Mouse (Mus musculus): Measurements from ENCODE around the gene St3gal5.
A peak's percentile ranks its signal among the peaks of the same experiment; 100 is the strongest.
"Not testable (repeated sequence)": the region's sequence is repeated elsewhere in the genome, so short reads cannot be mapped to it uniquely, and the experiment has no call there.

St3gal5 gene

GRCm38 (mm10) chr6:72097181-72097995 is at the start of gene St3gal5:
St3gal5 (plus strand) TSS chr6:72097592.
- DNase-seq, result peak; percentile 90

- no peak for DNase-seq
Observed at GRCm38 (mm10) chr6:72048643-72049042, 48.7 kb upstream of the St3gal5 start.

GRCm38 (mm10) chr6:72049941-72050340 is 47.5 kb upstream of the St3gal5 start:
- no peak for DNase-seq

GRCm38 (mm10) chr6:72050827-72051226 is 46.6 kb upstream of the St3gal5 start:
- DNase-seq, result no peak

GRCm38 (mm10) chr6:72051247-72051646 is 46.1 kb upstream of the St3gal5 start:
- no peak for DNase-seq

GRCm38 (mm10) chr6:72051757-72052156 is 45.6 kb upstream of the St3gal5 start:
- DNase-seq, result no peak

- DNase-seq, result no peak
Observed at GRCm38 (mm10) chr6:72056548-72056947, 40.8 kb upstream of the St3gal5 start.

GRCm38 (mm10) chr6:72058398-72058889 is 38.9 kb upstream of the St3gal5 start:
- no peak for DNase-seq

- not testable (repeated sequence) for DNase-seq
Observed at GRCm38 (mm10) chr6:72060677-72061076, 36.7 kb upstream of the St3gal5 start.

GRCm38 (mm10) chr6:72063718-72064117 is 33.7 kb upstream of the St3gal5 start:
- no peak for DNase-seq

GRCm38 (mm10) chr6:72065988-72066387 is 31.4 kb upstream of the St3gal5 start:
- DNase-seq, result no peak

- DNase-seq, result no peak
Observed at GRCm38 (mm10) chr6:72068436-72068835, 29.0 kb upstream of the St3gal5 start.

- no peak for DNase-seq
Observed at GRCm38 (mm10) chr6:72071281-72071870, 26.0 kb upstream of the St3gal5 start.

- DNase-seq, result no peak
Observed at GRCm38 (mm10) chr6:72073781-72074180, 23.6 kb upstream of the St3gal5 start.

GRCm38 (mm10) chr6:72076512-72076911 is 20.9 kb upstream of the St3gal5 start:
- no peak for DNase-seq

- DNase-seq, result no peak
Observed at GRCm38 (mm10) chr6:72078178-72078577, 19.2 kb upstream of the St3gal5 start.

- no peak for DNase-seq
Observed at GRCm38 (mm10) chr6:72081318-72082024, 15.9 kb upstream of the St3gal5 start.

GRCm38 (mm10) chr6:72087402-72087801 is 10.0 kb upstream of the St3gal5 start:
- DNase-seq, result no peak

GRCm38 (mm10) chr6:72089865-72090264 is 7.5 kb upstream of the St3gal5 start:
- DNase-seq, result no peak

GRCm38 (mm10) chr6:72091007-72091406 is 6.4 kb upstream of the St3gal5 start:
- no peak for DNase-seq

- no peak for DNase-seq
Observed at GRCm38 (mm10) chr6:72093121-72093520, 4.3 kb upstream of the St3gal5 start.

GRCm38 (mm10) chr6:72096217-72096616 is 1.2 kb upstream of the St3gal5 start:
- DNase-seq, result no peak

- no peak for DNase-seq
Observed at GRCm38 (mm10) chr6:72096669-72097068, 723 bp upstream of the St3gal5 start.

Data from thymus, postnatal 25 days (tissue).